ENCODE assay signal across 13 mouse cellular contexts in the genomic region with DNA sequence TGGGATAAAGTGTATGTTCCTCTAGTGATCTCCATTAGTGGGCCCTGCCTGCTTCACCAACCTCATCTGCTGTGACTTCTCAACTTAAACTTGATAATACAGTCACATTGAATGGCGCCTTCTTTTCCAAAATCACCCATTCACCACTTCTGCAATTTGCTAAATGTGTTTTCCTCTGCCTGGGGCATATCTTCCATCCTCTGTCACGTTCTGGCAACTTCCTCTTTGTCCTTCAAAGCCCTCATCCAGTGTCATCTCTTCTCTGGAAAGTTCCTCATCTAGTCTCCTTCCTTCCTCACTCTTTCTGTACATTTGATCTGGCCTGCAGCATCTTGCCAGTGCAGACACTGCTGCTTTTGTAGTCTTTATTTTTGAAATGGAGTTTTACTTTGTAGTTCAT.
"Had no signal": no experiment of that assay in that cellular context is flagged by ENCODE, and none has a peak within 500 bp of the region (broad histone marks: within the 10 kb centered on the region; RNA-seq: fewer than 3 reads in every experiment).

No protein-coding gene starts in this region.

- H3K4me2 ChIP-seq: limb, embryonic 15.5 days; midbrain, embryonic 11.5 days; midbrain, embryonic 15.5 days; neural tube, embryonic 13.5 days had no signal

- H3K9ac ChIP-seq: limb, embryonic 15.5 days; liver, embryonic 14.5 days; midbrain, embryonic 15.5 days; neural tube, embryonic 13.5 days had no signal

- H3K4me3 ChIP-seq: left cerebral cortex, adult 2 months; limb, embryonic 15.5 days; megakaryocyte, embryonic 14.5 days; midbrain, embryonic 15.5 days; neural tube, embryonic 13.5 days had no signal

- H3K9me3 ChIP-seq: limb, embryonic 15.5 days; megakaryocyte, embryonic 14.5 days; midbrain, embryonic 15.5 days; neural tube, embryonic 13.5 days had no signal

- H3K27ac ChIP-seq: left cerebral cortex, adult 2 months; limb, embryonic 15.5 days; liver, embryonic 14.5 days; midbrain, embryonic 15.5 days; neural tube, embryonic 13.5 days had no signal

- ATAC-seq: midbrain, embryonic 15.5 days had no signal

- H3K36me3 ChIP-seq: limb, embryonic 15.5 days; midbrain, embryonic 15.5 days; neural tube, embryonic 13.5 days had no signal

- DNase-seq: kidney, adult 18-20 months; kidney, postnatal 10 days; kidney, postnatal 4 days; lung, adult 18-20 months; retina, postnatal 1 day; thymus, postnatal 4 days had no signal
